Mouse (Mus musculus): ENCODE data around the gene Kifc3. TPM values are rescaled to one million over a fixed set of nuclear protein-coding genes. Genes with fewer than 3 reads are reported as not detected.
"Not testable (repeated sequence)": the region's sequence is repeated elsewhere in the genome, so short reads cannot be mapped to it uniquely, and the experiment has no call there.

Kifc3 gene
- polyA plus RNA-seq, 1 experiment from 2014 or later: 5.2 TPM

DNA sequence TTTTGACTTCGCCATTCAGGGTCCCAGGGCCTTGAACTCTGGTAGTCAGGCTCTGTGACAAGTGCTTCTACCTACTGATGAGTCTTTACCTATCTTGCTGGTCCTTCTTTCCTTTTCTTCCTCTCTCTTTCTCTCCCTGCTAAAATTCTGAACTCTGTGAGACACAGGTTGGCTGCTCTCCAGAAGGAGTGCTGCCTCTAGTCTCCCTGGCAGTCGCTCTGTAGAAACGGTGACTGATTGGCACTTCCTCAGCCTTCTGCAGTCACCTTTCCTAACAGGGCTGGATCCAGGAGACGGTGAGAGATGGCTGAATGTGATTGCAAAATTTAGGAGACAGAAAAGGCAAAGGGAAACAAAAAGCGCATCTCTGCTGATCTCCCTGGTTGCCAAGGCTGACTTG lies 30.2 kb downstream of the Kifc3 start:
- WGBS: 82% methylated on average over 5 of the region's 5 CpGs
- no peak overlapping the region for H3K9ac ChIP-seq (ENCODE audit: low read depth, low read length)

DNA sequence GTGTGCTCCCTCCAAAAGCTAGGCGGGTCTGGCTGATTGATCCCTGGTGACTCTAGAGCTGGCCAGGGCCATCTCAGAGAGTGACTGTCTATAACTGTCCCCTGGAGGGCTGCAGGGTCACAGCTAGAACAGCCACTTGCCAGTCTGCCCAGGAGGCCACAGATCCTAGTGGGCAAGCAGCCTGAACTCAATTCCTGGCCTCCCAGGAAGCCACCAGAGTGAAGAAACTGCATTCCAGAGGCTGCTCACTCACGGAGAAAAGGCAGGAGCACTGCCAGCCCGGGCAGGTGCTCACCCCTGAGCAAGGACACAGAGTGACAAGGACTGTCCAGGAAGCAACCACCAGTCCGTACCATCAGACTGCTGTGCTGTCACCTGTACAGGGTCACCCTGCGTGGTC lies 34.9 kb downstream of the Kifc3 start:
- 59% methylated on average over 5 of the region's 5 CpGs for WGBS
- Histone ChIP-seq H3K4me2 (replicated peaks; ENCODE audit: low read depth, low read length) (no peak overlapping the region), H3K36me3 (ENCODE audit: control insufficient read depth, insufficient read depth, low read length) (no peaks in the 10 kb centered on the region), H3K9me3 (ENCODE audit: control insufficient read depth, low read length) (no peaks in the 10 kb centered on the region), H3K27me3 (ENCODE audit: control insufficient read depth, insufficient read depth, low read length) (no peaks in the 10 kb centered on the region), H3K4me1 (replicated peaks; ENCODE audit: control insufficient read depth, insufficient read depth, low read length) (peaks cover 3% of the 10 kb centered on the region; the same call in 1 of the 2 replicates), H3K4me3 (ENCODE audit: low read depth, low read length) (no peak overlapping the region), H3K9ac (ENCODE audit: low read depth, low read length) (no peak overlapping the region), H3K27ac (ENCODE audit: low read depth, low read length) (no peak overlapping the region)
- ATAC-seq (ENCODE audit: low FRiP score) (no peak), DNase-seq (ENCODE audit: low spot score) (no peak)

More for the DNA sequence above, 30.2 kb downstream of the Kifc3 start:
- Histone ChIP-seq H3K36me3 (ENCODE audit: control insufficient read depth, insufficient read depth, low read length) (no peaks in the 10 kb centered on the region), H3K4me3 (ENCODE audit: low read depth, low read length) (no peak overlapping the region), H3K4me2 (replicated peaks; ENCODE audit: low read depth, low read length) (no peak overlapping the region), H3K27me3 (ENCODE audit: control insufficient read depth, insufficient read depth, low read length) (no peaks in the 10 kb centered on the region), H3K9me3 (ENCODE audit: control insufficient read depth, low read length) (no peaks in the 10 kb centered on the region), H3K27ac (ENCODE audit: low read depth, low read length) (no peak overlapping the region), H3K4me1 (replicated peaks; ENCODE audit: control insufficient read depth, insufficient read depth, low read length) (0 out of 2 replicates have a peak, but pooled peaks cover 3% of the 10 kb centered on the region)
- no peak for ATAC-seq (ENCODE audit: low FRiP score)
- DNase-seq (ENCODE audit: low spot score): no peak

DNA sequence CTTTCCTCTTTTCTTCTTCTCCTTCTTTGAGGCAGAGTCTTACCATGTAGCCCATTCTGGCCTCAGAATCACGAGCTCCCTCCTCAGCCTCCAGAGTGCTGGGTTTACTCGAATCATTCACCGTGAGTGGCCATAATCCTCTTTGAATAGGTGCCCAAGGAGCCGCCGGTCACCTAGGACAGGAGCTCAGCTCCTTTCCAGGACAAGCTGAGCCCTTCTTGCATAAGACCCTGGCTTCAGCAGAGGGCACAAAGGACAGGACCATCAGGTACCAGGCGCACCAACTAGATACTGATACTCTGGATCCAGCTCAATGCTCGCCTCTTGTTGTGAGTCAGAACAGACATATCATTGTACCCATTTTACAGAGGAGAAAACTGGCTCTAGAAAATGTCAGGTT lies 36.2 kb downstream of the Kifc3 start:
- no peak for DNase-seq (ENCODE audit: low spot score)
- no peak for ATAC-seq (ENCODE audit: low FRiP score)
- H3K36me3 ChIP-seq (ENCODE audit: control insufficient read depth, insufficient read depth, low read length): no peaks in the 10 kb centered on the region
- 80% methylated on average over 7 of the region's 7 CpGs for WGBS
- no peak overlapping the region for H3K4me2 ChIP-seq (replicated peaks; ENCODE audit: low read depth, low read length)
- no peak overlapping the region for H3K27ac ChIP-seq (ENCODE audit: low read depth, low read length)
- no peak overlapping the region for H3K4me3 ChIP-seq (ENCODE audit: low read depth, low read length)
- no peaks in the 10 kb centered on the region for H3K27me3 ChIP-seq (ENCODE audit: control insufficient read depth, insufficient read depth, low read length)
- H3K4me1 ChIP-seq (replicated peaks; ENCODE audit: control insufficient read depth, insufficient read depth, low read length): peaks cover 3% of the 10 kb centered on the region; the same call in 1 of the 2 replicates
- H3K9me3 ChIP-seq (ENCODE audit: control insufficient read depth, low read length): no peaks in the 10 kb centered on the region
- H3K9ac ChIP-seq (ENCODE audit: low read depth, low read length): no peak overlapping the region

DNA sequence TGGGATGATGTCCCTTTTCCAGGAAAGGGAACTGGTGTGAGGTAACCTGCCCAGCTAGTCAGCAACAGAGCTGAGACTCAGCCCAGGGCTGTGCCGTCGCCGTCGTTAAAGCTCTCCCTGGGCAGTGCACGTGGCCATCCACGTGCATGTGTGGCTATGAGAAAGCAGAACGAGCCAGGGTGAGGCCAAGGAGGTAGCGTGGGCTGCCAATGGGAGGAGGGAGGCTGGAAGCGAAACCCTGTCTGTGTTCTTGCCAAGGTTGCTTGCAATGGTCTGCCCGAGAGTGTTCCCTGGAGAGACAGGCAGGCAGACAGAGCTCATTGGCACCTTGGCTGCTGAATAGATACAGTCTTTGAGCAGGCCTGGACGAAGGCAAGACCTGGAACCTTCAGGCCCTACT lies 36.7 kb downstream of the Kifc3 start:
- WGBS: 75% methylated on average over 11 of the region's 11 CpGs
- DNase-seq (ENCODE audit: low spot score): no peak
- Histone ChIP-seq H3K27ac (ENCODE audit: low read depth, low read length) (no peak overlapping the region), H3K4me3 (ENCODE audit: low read depth, low read length) (no peak overlapping the region), H3K9me3 (ENCODE audit: control insufficient read depth, low read length) (no peaks in the 10 kb centered on the region), H3K9ac (ENCODE audit: low read depth, low read length) (no peak overlapping the region), H3K36me3 (ENCODE audit: control insufficient read depth, insufficient read depth, low read length) (no peaks in the 10 kb centered on the region), H3K27me3 (ENCODE audit: control insufficient read depth, insufficient read depth, low read length) (no peaks in the 10 kb centered on the region), H3K4me2 (replicated peaks; ENCODE audit: low read depth, low read length) (no peak overlapping the region), H3K4me1 (replicated peaks; ENCODE audit: control insufficient read depth, insufficient read depth, low read length) (peaks cover 3% of the 10 kb centered on the region; the same call in 1 of the 2 replicates)
- no peak for ATAC-seq (ENCODE audit: low FRiP score)

DNA sequence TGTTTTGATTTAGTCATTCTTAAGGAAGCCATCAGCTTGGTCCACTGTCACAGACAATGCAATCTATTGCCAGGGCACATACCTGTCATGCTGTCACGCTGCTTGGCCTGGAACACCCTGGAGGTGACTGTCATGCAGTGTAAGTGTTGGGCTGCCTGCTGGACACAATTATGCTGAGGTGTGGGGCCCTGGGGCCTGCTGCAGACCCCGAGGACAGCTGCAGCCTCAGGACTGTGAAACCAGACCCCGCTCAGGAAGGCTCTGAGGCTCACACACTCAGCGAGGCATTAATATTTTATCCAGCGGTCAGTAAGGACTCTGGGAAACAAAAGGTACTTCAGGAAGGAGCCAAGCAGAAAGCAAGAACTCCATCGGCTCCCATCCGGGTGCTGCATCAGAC lies 38.1 kb downstream of the Kifc3 start:
- ATAC-seq (ENCODE audit: low FRiP score): no peak
- Histone ChIP-seq H3K9ac (ENCODE audit: low read depth, low read length) (no peak overlapping the region), H3K4me2 (replicated peaks; ENCODE audit: low read depth, low read length) (no peak overlapping the region), H3K9me3 (ENCODE audit: control insufficient read depth, low read length) (no peaks in the 10 kb centered on the region), H3K27me3 (ENCODE audit: control insufficient read depth, insufficient read depth, low read length) (no peaks in the 10 kb centered on the region), H3K27ac (ENCODE audit: low read depth, low read length) (peak overlapping the region; percentile 10; the same call in 1 of the 2 replicates), H3K4me1 (replicated peaks; ENCODE audit: control insufficient read depth, insufficient read depth, low read length) (peaks cover 3% of the 10 kb centered on the region; the same call in 1 of the 2 replicates), H3K36me3 (ENCODE audit: control insufficient read depth, insufficient read depth, low read length) (no peaks in the 10 kb centered on the region), H3K4me3 (ENCODE audit: low read depth, low read length) (no peak overlapping the region)
- 52% methylated on average over 7 of the region's 7 CpGs for WGBS
- no peak for DNase-seq (ENCODE audit: low spot score)

DNA sequence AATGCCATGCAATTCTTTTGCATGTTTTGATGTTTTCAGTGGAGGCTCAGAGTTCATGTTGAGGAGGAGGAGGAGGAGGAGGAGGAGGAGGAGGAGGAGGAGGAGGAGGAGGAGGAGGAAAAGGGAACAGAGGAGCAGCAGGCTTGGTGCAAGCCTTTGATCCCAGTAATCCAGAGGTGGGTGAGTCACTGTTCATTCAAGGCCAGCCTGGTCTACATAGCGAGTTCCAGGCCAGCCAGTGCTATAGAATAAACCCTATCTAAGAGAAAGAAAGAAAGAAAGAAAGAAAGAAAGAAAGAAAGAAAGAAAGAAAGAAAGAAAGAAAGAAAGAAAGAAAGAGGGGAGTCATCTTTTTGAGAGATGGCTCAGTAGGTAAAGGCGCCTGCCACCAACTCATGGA lies 38.6 kb downstream of the Kifc3 start:
- 87% methylated on average over 2 of the region's 2 CpGs for WGBS
- H3K4me2 ChIP-seq (replicated peaks; ENCODE audit: low read depth, low read length); H3K4me1 ChIP-seq (replicated peaks; ENCODE audit: control insufficient read depth, insufficient read depth, low read length); H3K4me3 ChIP-seq (ENCODE audit: low read depth, low read length); H3K27ac ChIP-seq (ENCODE audit: low read depth, low read length); DNase-seq (ENCODE audit: low spot score); H3K9me3 ChIP-seq (ENCODE audit: control insufficient read depth, low read length); ATAC-seq (ENCODE audit: low FRiP score); H3K27me3 ChIP-seq (ENCODE audit: control insufficient read depth, insufficient read depth, low read length); H3K9ac ChIP-seq (ENCODE audit: low read depth, low read length); H3K36me3 ChIP-seq (ENCODE audit: control insufficient read depth, insufficient read depth, low read length): not testable (repeated sequence)

DNA sequence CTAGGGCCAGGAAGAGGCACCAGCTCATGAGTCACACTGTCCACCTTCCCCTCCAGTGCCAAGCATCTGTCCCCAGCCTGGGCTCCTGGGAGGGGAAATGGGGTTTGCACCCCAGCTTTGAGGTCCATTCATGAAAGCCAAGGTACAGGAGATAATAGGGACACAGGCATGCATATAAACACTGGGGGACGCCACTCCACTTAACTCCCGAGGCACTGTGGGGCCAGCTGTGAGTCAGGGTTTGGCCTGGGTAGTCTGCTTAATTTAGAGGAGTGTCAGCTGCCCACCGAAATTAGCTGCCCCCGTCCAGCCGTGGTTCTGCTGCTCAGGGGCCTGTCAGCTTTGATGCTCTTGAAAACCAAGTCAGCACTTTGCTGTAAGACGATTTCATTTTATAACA lies 39.8 kb downstream of the Kifc3 start:
- Histone ChIP-seq H3K36me3 (ENCODE audit: control insufficient read depth, insufficient read depth, low read length) (no peaks in the 10 kb centered on the region), H3K9me3 (ENCODE audit: control insufficient read depth, low read length) (no peaks in the 10 kb centered on the region), H3K27me3 (ENCODE audit: control insufficient read depth, insufficient read depth, low read length) (no peaks in the 10 kb centered on the region), H3K4me1 (replicated peaks; ENCODE audit: control insufficient read depth, insufficient read depth, low read length) (peaks cover 3% of the 10 kb centered on the region; the same call in 1 of the 2 replicates), H3K4me2 (replicated peaks; ENCODE audit: low read depth, low read length) (no peak overlapping the region), H3K9ac (ENCODE audit: low read depth, low read length) (no peak overlapping the region), H3K4me3 (ENCODE audit: low read depth, low read length) (no peak overlapping the region), H3K27ac (ENCODE audit: low read depth, low read length) (peak overlapping the region; percentile 33; the same call in 1 of the 2 replicates)
- 67% methylated on average over 6 of the region's 6 CpGs for WGBS
- DNase-seq (ENCODE audit: low spot score) (no peak), ATAC-seq (ENCODE audit: low FRiP score) (peak; percentile 54)

DNA sequence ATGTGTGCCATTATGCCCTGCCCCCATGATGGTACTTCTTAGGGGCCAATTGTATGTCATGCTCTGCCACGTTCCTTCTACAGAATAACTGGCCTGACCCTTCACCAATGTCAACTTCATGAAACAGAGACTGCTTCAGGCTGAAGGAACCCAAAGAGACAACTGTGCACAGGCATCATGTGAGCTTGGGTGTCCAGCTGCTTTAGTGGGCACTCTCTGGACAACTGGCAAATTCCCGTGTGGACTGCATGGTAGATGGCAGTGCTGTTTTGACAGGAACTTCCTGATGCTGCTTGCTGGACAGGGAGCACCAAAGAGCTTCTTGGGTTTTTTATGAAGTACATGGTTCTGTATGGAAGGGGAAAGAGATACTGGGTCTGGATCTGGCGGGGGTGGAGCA lies 43.3 kb downstream of the Kifc3 start:
- no peak overlapping the region for H3K27ac ChIP-seq (ENCODE audit: low read depth, low read length)
- no peak overlapping the region for H3K4me3 ChIP-seq (ENCODE audit: low read depth, low read length)
- no peak overlapping the region for H3K4me2 ChIP-seq (replicated peaks; ENCODE audit: low read depth, low read length)
- ATAC-seq (ENCODE audit: low FRiP score) (no peak), DNase-seq (ENCODE audit: low spot score) (no peak)
- H3K9ac ChIP-seq (ENCODE audit: low read depth, low read length): no peak overlapping the region
- H3K9me3 ChIP-seq (ENCODE audit: control insufficient read depth, low read length): no peaks in the 10 kb centered on the region
- no peaks in the 10 kb centered on the region for H3K27me3 ChIP-seq (ENCODE audit: control insufficient read depth, insufficient read depth, low read length)
- H3K4me1 ChIP-seq (replicated peaks; ENCODE audit: control insufficient read depth, insufficient read depth, low read length): no peaks in the 10 kb centered on the region; the same call in 1 of the 2 replicates
- H3K36me3 ChIP-seq (ENCODE audit: control insufficient read depth, insufficient read depth, low read length): no peaks in the 10 kb centered on the region
- WGBS: 82% methylated on average over 3 of the region's 3 CpGs

DNA sequence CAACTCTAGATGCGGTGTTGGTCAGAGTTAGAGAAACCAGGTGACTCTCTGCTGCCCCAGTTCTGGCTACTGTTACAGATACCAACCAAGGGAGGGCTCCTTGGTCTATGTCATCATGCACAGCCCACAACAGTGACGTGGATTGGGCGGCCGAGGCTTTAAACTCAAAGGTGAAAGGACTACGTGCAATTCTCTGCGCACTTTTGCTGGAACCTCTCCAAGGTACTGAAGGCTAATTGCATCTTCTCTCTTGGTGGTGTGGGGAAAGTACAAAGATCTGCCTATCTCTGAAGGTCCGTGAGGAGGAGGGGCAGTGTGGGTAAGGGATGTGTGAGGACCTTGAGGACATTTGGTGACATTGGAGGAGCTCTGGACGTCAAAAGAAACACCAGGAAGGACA lies 44.0 kb downstream of the Kifc3 start:
- H3K4me2 ChIP-seq (replicated peaks; ENCODE audit: low read depth, low read length): no peak overlapping the region
- no peak overlapping the region for H3K9ac ChIP-seq (ENCODE audit: low read depth, low read length)
- no peak for DNase-seq (ENCODE audit: low spot score)
- no peak overlapping the region for H3K27ac ChIP-seq (ENCODE audit: low read depth, low read length)
- H3K4me3 ChIP-seq (ENCODE audit: low read depth, low read length): no peak overlapping the region
- no peaks in the 10 kb centered on the region for H3K9me3 ChIP-seq (ENCODE audit: control insufficient read depth, low read length)
- H3K27me3 ChIP-seq (ENCODE audit: control insufficient read depth, insufficient read depth, low read length): no peaks in the 10 kb centered on the region
- 81% methylated on average over 8 of the region's 8 CpGs for WGBS
- H3K36me3 ChIP-seq (ENCODE audit: control insufficient read depth, insufficient read depth, low read length): no peaks in the 10 kb centered on the region
- ATAC-seq (ENCODE audit: low FRiP score): no peak
- no peaks in the 10 kb centered on the region for H3K4me1 ChIP-seq (replicated peaks; ENCODE audit: control insufficient read depth, insufficient read depth, low read length)

All from hindbrain, embryonic 11.5 days (tissue).